Mouse (Mus musculus) layer of hippocampus, adult 8-10 months (tissue): Measurements from ENCODE around the gene Olfr1511. TPM values are rescaled to one million over a fixed set of nuclear protein-coding genes. Genes with fewer than 3 reads are reported as not detected.
"Not testable (repeated sequence)": the region's sequence is repeated elsewhere in the genome, so short reads cannot be mapped to it uniquely, and the experiment has no call there.

Experiments used
- DNase-seq, 2 experiments: peaks; one replicate each; pipeline ENCODE4 v3.0.0; 2022; ENCODE audit warnings: low spot score in 2 of 2
- total RNA-seq, 4 experiments: library from RNA; stranded (reverse); gene quantifications; 2 replicates each; pipeline ENCODE4 v1.2.4; 2022

Olfr1511 gene
- total RNA-seq = not detected

- DNase-seq = no peak
Observed at GRCm38 (mm10) chr14:52397279-52397678, at the start of gene Olfr1511. Olfr1511 (minus strand) TSS chr14:52397379.

- DNase-seq = no peak
Observed at GRCm38 (mm10) chr14:52442690-52443089, 45.5 kb upstream of the Olfr1511 start, which contains the start of gene Olfr1509. Olfr1509 (plus strand) TSS chr14:52442990.

GRCm38 (mm10) chr14:52427686-52428085 lies 30.5 kb upstream of the Olfr1511 start:
- no peak for DNase-seq

GRCm38 (mm10) chr14:52414273-52414672 lies 17.1 kb upstream of the Olfr1511 start, which contains the start of gene Olfr1510:
Olfr1510 (minus strand) TSS chr14:52414373.
- no peak for DNase-seq

GRCm38 (mm10) chr14:52410142-52410919 lies 13.2 kb upstream of the Olfr1511 start:
- DNase-seq = not testable (repeated sequence)

GRCm38 (mm10) chr14:52390084-52390848 lies 6.9 kb downstream of the Olfr1511 start:
- not testable (repeated sequence) for DNase-seq

- no peak for DNase-seq
Observed at GRCm38 (mm10) chr14:52379068-52379467, 18.1 kb downstream of the Olfr1511 start, which contains the start of gene Olfr1512. Olfr1512 (minus strand) TSS chr14:52379168.

- DNase-seq = no peak
Observed at GRCm38 (mm10) chr14:52368741-52369140, 28.4 kb downstream of the Olfr1511 start.

- no peak for DNase-seq
Observed at GRCm38 (mm10) chr14:52356308-52356707, 40.9 kb downstream of the Olfr1511 start, which contains the start of gene Olfr1513. Olfr1513 (minus strand) TSS chr14:52356408.

Other genes with a start within 250 kb of the Olfr1511 start
- gene Supt16, start 200.0 kb downstream of the Olfr1511 start, total RNA-seq = 10 to 100 TPM; 50.4 to 56.5 (median 55.9) TPM
- 100 to 1,000 TPM in 3 of 4 experiments, 10 to 100 TPM in 1; 94.4 to 117 (median 110) TPM for gene Chd8, start 139.6 kb downstream of the Olfr1511 start, total RNA-seq
- gene Tox4, start 118.2 kb downstream of the Olfr1511 start, total RNA-seq = 10 to 100 TPM; 58.5 to 76.8 (median 70.4) TPM
- gene Rab2b, start 117.8 kb downstream of the Olfr1511 start, total RNA-seq = 10 to 100 TPM; 33.2 to 41.8 (median 37.8) TPM
- 10 to 100 TPM; 35.5 to 54.7 (median 43.9) TPM for gene Mettl3, start 92.3 kb downstream of the Olfr1511 start, total RNA-seq
- gene Sall2, start 68.6 kb downstream of the Olfr1511 start, total RNA-seq = 10 to 100 TPM; 44.9 to 46.8 (median 45.8) TPM
- gene Olfr1513, start 41.0 kb downstream of the Olfr1511 start, total RNA-seq = not detected
- not detected for gene Olfr1512, start 18.2 kb downstream of the Olfr1511 start, total RNA-seq
- gene Olfr1510, start 17.0 kb upstream of the Olfr1511 start, total RNA-seq = not detected
- not detected for gene Olfr1509, start 45.6 kb upstream of the Olfr1511 start, total RNA-seq
- not detected for gene Olfr1508, start 70.1 kb upstream of the Olfr1511 start, total RNA-seq
- not detected for gene Olfr1507, start 98.4 kb upstream of the Olfr1511 start, total RNA-seq